Mouse (Mus musculus): ENCODE data around the gene Heg1. TPM values are rescaled to one million over a fixed set of nuclear protein-coding genes. Genes with fewer than 3 reads are reported as not detected.

Heg1 gene
- polyA plus RNA-seq, 1 experiment from 2014 or later, result 9.1 TPM

- H3K4me3 ChIP-seq (ENCODE audit: low read depth, low read length), result no peak overlapping the region
Observed at GRCm38 (mm10) chr16:33742233-33742632, 58.1 kb downstream of the Heg1 start.

GRCm38 (mm10) chr16:33744622-33745419, 60.7 kb downstream of the Heg1 start:
- H3K36me3 ChIP-seq (ENCODE audit: control insufficient read depth, insufficient read depth, low read length), result no peaks in the 10 kb centered on the region; the same call in 1 of the 2 replicates
- H3K9ac ChIP-seq (ENCODE audit: low read length), result no peak overlapping the region
- no peak overlapping the region for H3K4me2 ChIP-seq (replicated peaks; ENCODE audit: low read depth)
- no peaks in the 10 kb centered on the region for H3K27me3 ChIP-seq (ENCODE audit: control insufficient read depth, insufficient read depth, low read length)
- TF ChIP-seq CTCF (IDR thresholded peaks at IDR 0.05; ENCODE audit: low read depth) (peak; percentile 72), EP300 (optimal IDR thresholded peaks at IDR 0.05) (no peak)
- WGBS, result 57% methylated on average over 7 of the region's 7 CpGs
- H3K4me1 ChIP-seq (replicated peaks; ENCODE audit: control insufficient read depth, insufficient read depth), result no peaks in the 10 kb centered on the region
- H3K27ac ChIP-seq (replicated peaks), result no peak overlapping the region
- DNase-seq (ENCODE audit: low spot score) (peak; percentile 43), ATAC-seq (ENCODE audit: low FRiP score, low TSS enrichment) (0 out of 2 replicates have a peak, but pooled peaks have one; percentile 22)
- H3K4me3 ChIP-seq (ENCODE audit: low read depth, low read length), result no peak overlapping the region
- no peaks in the 10 kb centered on the region for H3K9me3 ChIP-seq (ENCODE audit: control insufficient read depth, low read length)

More at GRCm38 (mm10) chr16:33742233-33742632, 58.1 kb downstream of the Heg1 start:
- DNase-seq (ENCODE audit: low spot score) (no peak), ATAC-seq (ENCODE audit: low FRiP score, low TSS enrichment) (no peak)
- Histone ChIP-seq H3K4me2 (replicated peaks; ENCODE audit: low read depth) (no peak overlapping the region), H3K4me1 (replicated peaks; ENCODE audit: control insufficient read depth, insufficient read depth) (no peaks in the 10 kb centered on the region), H3K27ac (replicated peaks) (no peak overlapping the region), H3K36me3 (ENCODE audit: control insufficient read depth, insufficient read depth, low read length) (no peaks in the 10 kb centered on the region; the same call in 1 of the 2 replicates), H3K27me3 (ENCODE audit: control insufficient read depth, insufficient read depth, low read length) (no peaks in the 10 kb centered on the region), H3K9ac (ENCODE audit: low read length) (no peak overlapping the region), H3K9me3 (ENCODE audit: control insufficient read depth, low read length) (no peaks in the 10 kb centered on the region)
- no peak for TF ChIP-seq CTCF (IDR thresholded peaks at IDR 0.05; ENCODE audit: low read depth)
- TF ChIP-seq EP300 (optimal IDR thresholded peaks at IDR 0.05), result no peak
- WGBS, result 66% methylated on average over 9 of the region's 9 CpGs

- no peak for DNase-seq (ENCODE audit: low spot score)
- Histone ChIP-seq H3K4me1 (replicated peaks; ENCODE audit: control insufficient read depth, insufficient read depth) (no peaks in the 10 kb centered on the region), H3K27ac (replicated peaks) (no peak overlapping the region), H3K4me3 (ENCODE audit: low read depth, low read length) (no peak overlapping the region), H3K9me3 (ENCODE audit: control insufficient read depth, low read length) (no peaks in the 10 kb centered on the region), H3K4me2 (replicated peaks; ENCODE audit: low read depth) (no peak overlapping the region), H3K27me3 (ENCODE audit: control insufficient read depth, insufficient read depth, low read length) (no peaks in the 10 kb centered on the region), H3K36me3 (ENCODE audit: control insufficient read depth, insufficient read depth, low read length) (no peaks in the 10 kb centered on the region; the same call in 1 of the 2 replicates), H3K9ac (ENCODE audit: low read length) (no peak overlapping the region)
- TF ChIP-seq CTCF (IDR thresholded peaks at IDR 0.05; ENCODE audit: low read depth) (no peak), EP300 (optimal IDR thresholded peaks at IDR 0.05) (no peak)
- ATAC-seq (ENCODE audit: low FRiP score, low TSS enrichment), result no peak
- 76% methylated on average over 7 of the region's 7 CpGs for WGBS
Observed at GRCm38 (mm10) chr16:33745457-33745856, 61.3 kb downstream of the Heg1 start.

GRCm38 (mm10) chr16:33746074-33746676, 62.0 kb downstream of the Heg1 start:
- Histone ChIP-seq H3K36me3 (ENCODE audit: control insufficient read depth, insufficient read depth, low read length) (no peaks in the 10 kb centered on the region; the same call in 1 of the 2 replicates), H3K9ac (ENCODE audit: low read length) (no peak overlapping the region), H3K4me1 (replicated peaks; ENCODE audit: control insufficient read depth, insufficient read depth) (no peaks in the 10 kb centered on the region), H3K4me2 (replicated peaks; ENCODE audit: low read depth) (no peak overlapping the region), H3K9me3 (ENCODE audit: control insufficient read depth, low read length) (no peaks in the 10 kb centered on the region), H3K4me3 (ENCODE audit: low read depth, low read length) (no peak overlapping the region), H3K27me3 (ENCODE audit: control insufficient read depth, insufficient read depth, low read length) (no peaks in the 10 kb centered on the region), H3K27ac (replicated peaks) (no peak overlapping the region)
- DNase-seq (ENCODE audit: low spot score) (no peak), ATAC-seq (ENCODE audit: low FRiP score, low TSS enrichment) (no peak)
- WGBS, result 62% methylated on average over 10 of the region's 10 CpGs
- TF ChIP-seq EP300 (optimal IDR thresholded peaks at IDR 0.05), result no peak
- no peak for TF ChIP-seq CTCF (IDR thresholded peaks at IDR 0.05; ENCODE audit: low read depth)

GRCm38 (mm10) chr16:33747346-33747954, 63.3 kb downstream of the Heg1 start:
- Histone ChIP-seq H3K27ac (replicated peaks) (no peak overlapping the region), H3K4me1 (replicated peaks; ENCODE audit: control insufficient read depth, insufficient read depth) (no peaks in the 10 kb centered on the region), H3K9me3 (ENCODE audit: control insufficient read depth, low read length) (no peaks in the 10 kb centered on the region), H3K4me3 (ENCODE audit: low read depth, low read length) (no peak overlapping the region), H3K36me3 (ENCODE audit: control insufficient read depth, insufficient read depth, low read length) (no peaks in the 10 kb centered on the region; the same call in 1 of the 2 replicates), H3K4me2 (replicated peaks; ENCODE audit: low read depth) (no peak overlapping the region), H3K9ac (ENCODE audit: low read length) (no peak overlapping the region), H3K27me3 (ENCODE audit: control insufficient read depth, insufficient read depth, low read length) (no peaks in the 10 kb centered on the region)
- no peak for ATAC-seq (ENCODE audit: low FRiP score, low TSS enrichment)
- WGBS, result 54% methylated on average over 7 of the region's 7 CpGs
- no peak for TF ChIP-seq CTCF (IDR thresholded peaks at IDR 0.05; ENCODE audit: low read depth)
- no peak for TF ChIP-seq EP300 (optimal IDR thresholded peaks at IDR 0.05)
- no peak for DNase-seq (ENCODE audit: low spot score)

Measured in stomach, postnatal 0 days (tissue).